Mouse (Mus musculus) thymus, postnatal 10 days (tissue): ENCODE results near the gene Fscn1.
A peak's percentile ranks its signal among the peaks of the same experiment; 100 is the strongest.

Source experiments
- DNase-seq, 2 experiments: peaks; one replicate each; pipeline ENCODE4 v3.0.0; 2021; ENCODE audit warnings: low spot score in 2 of 2

Gene Fscn1

GRCm38 (mm10) chr5:142959576-142960556, at the start of gene Fscn1:
TSS of gene Fscn1 (plus strand) at chr5:142960343.
- peak; percentile 65 to 85 for DNase-seq

- DNase-seq, result no peak
These were observed 48.5 kb upstream of the Fscn1 start for GRCm38 (mm10) chr5:142911629-142912028.

- no peak for DNase-seq
These were observed 47.8 kb upstream of the Fscn1 start for GRCm38 (mm10) chr5:142912320-142912719.

- DNase-seq, result no peak
These were observed 47.4 kb upstream of the Fscn1 start for GRCm38 (mm10) chr5:142912739-142913138.

GRCm38 (mm10) chr5:142915231-142915630, 44.9 kb upstream of the Fscn1 start:
- no peak for DNase-seq

GRCm38 (mm10) chr5:142916593-142916992, 43.5 kb upstream of the Fscn1 start:
- no peak for DNase-seq

GRCm38 (mm10) chr5:142917402-142917801, 42.7 kb upstream of the Fscn1 start:
- no peak for DNase-seq

- peak; percentile 75 to 86 for DNase-seq
These were observed 39.7 kb upstream of the Fscn1 start for GRCm38 (mm10) chr5:142920311-142921073.

- no peak for DNase-seq
These were observed 39.1 kb upstream of the Fscn1 start for GRCm38 (mm10) chr5:142921074-142921459.

GRCm38 (mm10) chr5:142922251-142922650, 37.9 kb upstream of the Fscn1 start:
- no peak for DNase-seq

GRCm38 (mm10) chr5:142923781-142924180, 36.4 kb upstream of the Fscn1 start:
- no peak for DNase-seq

GRCm38 (mm10) chr5:142924336-142924959, 35.7 kb upstream of the Fscn1 start:
- no peak for DNase-seq

- DNase-seq, result peak in 1 of 2 experiments; percentile 38
These were observed 33.8 kb upstream of the Fscn1 start for GRCm38 (mm10) chr5:142926204-142926939.

GRCm38 (mm10) chr5:142926940-142927228, 33.3 kb upstream of the Fscn1 start:
- no peak for DNase-seq

GRCm38 (mm10) chr5:142927341-142927930, 32.7 kb upstream of the Fscn1 start:
- no peak for DNase-seq

GRCm38 (mm10) chr5:142928749-142929399, 31.3 kb upstream of the Fscn1 start:
- peak; percentile 68 to 70 for DNase-seq

- no peak for DNase-seq
These were observed 30.8 kb upstream of the Fscn1 start for GRCm38 (mm10) chr5:142929400-142929752.

GRCm38 (mm10) chr5:142931241-142931745, 28.9 kb upstream of the Fscn1 start:
- DNase-seq, result no peak

GRCm38 (mm10) chr5:142932084-142932685, 28.0 kb upstream of the Fscn1 start:
- DNase-seq, result peak; percentile 60 to 78

- DNase-seq, result no peak
These were observed 27.4 kb upstream of the Fscn1 start for GRCm38 (mm10) chr5:142932731-142933130.
